Mouse (Mus musculus) kidney, adult 2 months (tissue): Measurements from ENCODE around the gene Dstyk. TPM values are rescaled to one million over a fixed set of nuclear protein-coding genes. Genes with fewer than 3 reads are reported as not detected.
A peak's percentile ranks its signal among the peaks of the same experiment; 100 is the strongest.

Experiments
- DNase-seq: peaks from one replicate; pipeline ENCODE4 v3.0.0; 2021
- H3K27ac ChIP-seq: fragments of 200-500 bp; 2 replicates; pipeline ENCODE4 v1.5.1; 2012; ENCODE audit warnings: low read depth, low read length, control low read depth, inconsistent platforms; ENCODE audit not compliant: insufficient read depth
- H3K27me3 ChIP-seq: fragments of 200-500 bp; replicated peaks from 2 replicates; pipeline ENCODE4 v1.6.1; 2012; ENCODE audit warnings: mild to moderate bottlenecking, moderate library complexity, low read length, inconsistent platforms; ENCODE audit not compliant: control insufficient read depth, insufficient read depth
- H3K36me3 ChIP-seq: fragments of 200-500 bp; 2 replicates; pipeline ENCODE4 v1.6.1; 2012; ENCODE audit warnings: mild to moderate bottlenecking, moderate library complexity, low read length, inconsistent platforms; ENCODE audit not compliant: control insufficient read depth, insufficient read depth
- H3K4me1 ChIP-seq: fragments of 200-500 bp; 2 replicates; pipeline ENCODE4 v1.6.1; 2011; ENCODE audit warnings: low read length; ENCODE audit not compliant: control insufficient read depth, insufficient read depth
- H3K4me3 ChIP-seq: fragments of 200-500 bp; 2 replicates; pipeline ENCODE4 v1.5.1; 2011; ENCODE audit warnings: mild to moderate bottlenecking, low read depth, low read length, control low read depth; ENCODE audit not compliant: insufficient read depth
- CTCF ChIP-seq: fragments of 200-500 bp; conservative IDR thresholded peaks from 2 replicates; pipeline ENCODE4 v1.5.1; 2011; ENCODE audit warnings: low read depth, mild to moderate bottlenecking, control low read depth, low read length, moderate library complexity, mixed read lengths; ENCODE audit not compliant: insufficient read depth, insufficient read length
- POLR2A ChIP-seq: fragments of 200-500 bp; IDR thresholded peaks from one replicate; pipeline ENCODE4 v1.6.1; 2011; ENCODE audit warnings: low read depth, low read length, control low read depth
- WGBS: fragments of 180-500 bp; shearing (Covaris S2); methylation state at CpG from one replicate; pipeline ENCODE4 v1.1.7; 2018; 5-methylcytosine and 5-hydroxymethylcytosine counted together
- polyA plus RNA-seq: library from polyadenylated mRNA; depleted of rRNA; stranded (reverse); fragments of >200 nt; gene quantifications from 2 replicates; pipeline ENCODE4 v1.2.3, GENCODE M21; 2012

The Dstyk gene
- polyA plus RNA-seq, 1 experiment = 13.0 TPM

DNA sequence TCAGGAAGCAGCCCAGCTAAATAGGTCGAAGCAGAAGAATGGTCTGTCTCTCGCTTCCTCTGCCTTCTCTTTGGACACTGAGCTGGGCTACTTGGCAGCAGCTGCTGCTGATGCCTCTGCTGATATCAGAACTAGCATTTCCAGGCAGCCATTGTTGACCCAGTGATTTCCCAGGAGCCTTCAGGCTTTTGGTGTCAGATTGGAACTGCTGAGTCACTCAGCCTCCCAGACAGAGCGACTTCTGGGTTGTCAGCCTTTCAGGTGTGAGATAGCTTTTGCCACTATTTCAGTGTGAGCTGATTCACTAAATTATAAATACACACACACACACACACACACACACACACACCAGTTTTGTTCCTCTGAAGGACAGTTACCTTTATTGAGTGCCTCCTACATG lies 6.7 kb upstream of the Dstyk start:
- no peak overlapping the region for H3K27ac ChIP-seq
- H3K27me3 ChIP-seq = no peaks in the 10 kb centered on the region
- no peaks in the 10 kb centered on the region for H3K36me3 ChIP-seq
- no peaks in the 10 kb centered on the region for H3K4me1 ChIP-seq
- DNase-seq = peak; percentile 18
- 81% methylated on average over 3 of the region's 3 CpGs for WGBS
- TF ChIP-seq CTCF (no peak), POLR2A (no peak)
- no peak overlapping the region for H3K4me3 ChIP-seq

DNA sequence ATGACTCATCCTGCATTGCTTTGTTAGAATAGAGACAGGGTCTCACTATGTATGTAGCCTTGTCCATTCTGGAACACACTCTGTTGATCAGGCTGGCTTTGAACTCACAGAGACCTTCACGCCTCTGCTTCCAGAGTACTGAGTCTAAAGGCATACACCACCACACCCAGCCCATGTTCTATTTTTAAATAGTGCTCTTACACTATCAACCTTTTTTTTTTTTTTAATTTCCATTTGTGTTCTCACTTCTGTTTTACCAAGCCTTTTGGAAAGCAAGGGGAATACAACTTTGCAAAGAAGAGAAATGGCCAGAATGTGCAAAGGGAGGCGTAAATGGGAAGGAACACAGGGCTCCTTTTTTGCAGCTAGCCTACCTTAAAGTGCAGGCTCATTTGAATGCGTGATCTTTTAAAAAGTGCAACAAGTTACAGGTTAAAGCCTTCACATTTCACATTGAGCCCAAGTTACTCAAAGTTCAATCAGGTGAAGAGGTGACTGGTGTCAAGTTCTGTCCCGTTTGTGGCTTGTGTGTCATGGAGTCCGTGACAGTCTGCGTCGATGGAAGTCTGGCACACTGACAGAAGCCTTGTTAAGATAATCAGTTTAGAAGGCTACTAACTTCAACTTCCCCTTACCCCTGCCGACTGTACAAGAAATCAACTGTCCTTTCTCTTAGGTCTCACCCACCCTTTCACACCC lies 962 bp upstream of the Dstyk start:
- TF ChIP-seq POLR2A (no peak), CTCF (no peak)
- Histone ChIP-seq H3K4me1 (peaks cover 10% of the 10 kb centered on the region; the same call in 1 of the 2 replicates), H3K36me3 (no peaks in the 10 kb centered on the region), H3K27me3 (no peaks in the 10 kb centered on the region), H3K27ac (peak overlapping the region; percentile 65; the same call in 1 of the 2 replicates), H3K4me3 (no peak overlapping the region)
- no peak for DNase-seq
- WGBS = 55% methylated on average over 8 of the region's 8 CpGs

DNA sequence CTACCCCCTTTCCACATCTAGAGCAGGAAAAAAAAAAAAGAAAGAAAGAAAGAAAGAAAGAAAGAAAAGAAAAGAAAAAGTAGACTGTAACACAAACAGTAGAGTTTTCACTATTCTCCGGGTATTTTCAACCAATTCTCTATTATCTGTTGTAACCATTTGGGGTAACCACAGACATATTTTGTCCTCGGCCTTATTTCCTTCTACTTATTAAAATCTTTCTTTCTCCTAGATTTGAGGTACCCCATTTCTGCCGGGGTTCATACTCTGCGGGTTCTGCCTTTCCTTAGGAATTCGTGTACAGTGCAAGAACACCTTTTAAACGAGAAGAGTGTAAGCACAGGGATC lies 438 bp upstream of the Dstyk start:
- H3K27ac ChIP-seq = peak overlapping the region; percentile 65
- peaks cover 12% of the 10 kb centered on the region; the same call in 1 of the 2 replicates for H3K4me1 ChIP-seq
- no peaks in the 10 kb centered on the region for H3K36me3 ChIP-seq
- no peaks in the 10 kb centered on the region for H3K27me3 ChIP-seq
- no peak for DNase-seq
- 9% methylated on average over 6 of the region's 6 CpGs for WGBS
- TF ChIP-seq POLR2A (no peak), CTCF (no peak)
- peak overlapping the region; percentile 80 for H3K4me3 ChIP-seq

DNA sequence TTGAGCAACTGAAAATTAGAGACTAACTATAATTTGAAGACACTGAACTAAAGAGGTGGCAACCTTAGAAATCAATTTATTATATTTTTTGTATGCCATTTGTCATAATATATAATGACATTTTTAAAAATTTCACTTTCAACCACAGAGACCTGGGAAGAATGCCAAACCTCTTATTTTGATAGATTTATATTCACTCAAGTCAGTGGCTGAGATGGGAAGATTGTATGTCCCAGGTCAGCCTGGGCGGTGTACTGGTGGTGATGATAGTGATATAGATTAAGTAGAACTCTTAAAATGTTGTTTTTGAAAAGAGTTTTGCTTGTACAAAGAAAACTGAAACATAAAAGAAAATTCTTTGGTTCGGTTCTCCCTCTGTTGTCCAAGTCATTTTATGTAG lies 2.9 kb downstream of the Dstyk start:
- WGBS = 36% methylated on average over 2 of the region's 2 CpGs
- H3K27me3 ChIP-seq = no peaks in the 10 kb centered on the region
- no peak for TF ChIP-seq POLR2A
- TF ChIP-seq CTCF = no peak

DNA sequence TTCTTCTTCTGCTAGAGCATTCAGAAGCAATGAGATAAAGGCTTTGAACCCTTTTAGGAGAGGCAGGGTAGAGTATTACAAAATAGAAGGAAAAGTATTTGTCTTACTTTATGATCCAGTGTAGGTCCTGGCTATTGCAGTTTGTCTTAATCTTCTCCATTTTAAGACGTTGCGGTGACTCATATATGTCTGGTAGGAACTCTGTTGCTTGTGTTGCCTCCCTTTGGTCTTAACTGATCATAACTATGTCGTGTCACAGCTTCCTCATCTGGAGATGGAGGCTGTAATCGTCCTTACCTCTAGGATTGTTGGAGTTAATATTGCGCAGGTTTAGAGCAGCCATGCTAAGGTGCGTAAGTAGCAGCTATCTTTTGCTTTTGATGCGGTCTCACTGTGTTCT lies 3.3 kb downstream of the Dstyk start:
- no peaks in the 10 kb centered on the region; the same call in 1 of the 2 replicates for H3K36me3 ChIP-seq
- 77% methylated on average over 7 of the region's 7 CpGs for WGBS
- DNase-seq = no peak
- no peak overlapping the region for H3K4me3 ChIP-seq
- TF ChIP-seq POLR2A (no peak), CTCF (no peak)
- H3K4me1 ChIP-seq = peaks cover 15% of the 10 kb centered on the region; the same call in 1 of the 2 replicates
- no peak overlapping the region for H3K27ac ChIP-seq
- no peaks in the 10 kb centered on the region for H3K27me3 ChIP-seq

More for the DNA sequence above, 2.9 kb downstream of the Dstyk start:
- Histone ChIP-seq H3K4me3 (no peak overlapping the region), H3K4me1 (peaks cover 15% of the 10 kb centered on the region; the same call in 1 of the 2 replicates), H3K27ac (no peak overlapping the region), H3K36me3 (no peaks in the 10 kb centered on the region; the same call in 1 of the 2 replicates)
- no peak for DNase-seq

DNA sequence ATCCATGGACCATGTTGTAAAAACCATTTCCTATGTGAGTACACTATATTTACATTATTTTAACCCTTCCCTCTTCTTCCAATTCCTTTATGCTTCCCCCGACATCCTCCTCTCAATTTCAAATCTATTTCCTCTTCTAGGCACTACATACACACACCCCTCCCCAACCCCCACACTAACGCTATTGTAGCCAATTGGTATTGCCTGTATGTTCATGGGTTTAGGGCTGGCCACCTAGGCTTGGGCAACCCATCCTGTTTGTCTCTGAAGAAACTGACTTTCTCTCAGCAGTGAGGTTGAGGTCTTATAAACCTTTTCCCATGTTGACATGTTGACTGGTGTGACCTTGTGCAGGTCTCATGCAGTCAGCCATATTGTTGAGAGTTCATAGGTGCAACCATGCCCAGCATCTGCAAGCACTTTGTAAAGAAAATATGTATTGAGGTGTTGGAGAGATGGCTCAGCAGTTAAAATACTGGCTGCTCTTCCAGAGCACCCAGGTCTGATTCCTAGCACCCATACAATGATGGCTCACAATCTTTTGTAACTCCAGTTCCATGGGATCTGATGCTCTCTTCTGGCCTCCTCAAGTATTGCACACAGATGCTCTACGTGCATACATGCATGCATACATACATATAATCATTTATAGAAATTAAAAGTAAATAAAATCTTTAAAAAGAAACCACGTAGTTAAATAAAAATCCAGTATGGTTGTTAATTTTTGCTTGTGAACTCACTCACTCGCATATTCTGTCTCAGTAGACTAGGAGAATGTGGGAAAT lies 5.7 kb downstream of the Dstyk start:
- no peak for DNase-seq
- WGBS = 92% methylated on average over 5 of the region's 5 CpGs
- Histone ChIP-seq H3K27ac (no peak overlapping the region), H3K4me1 (peaks cover 17% of the 10 kb centered on the region; the same call in 1 of the 2 replicates), H3K36me3 (no peaks in the 10 kb centered on the region; the same call in 1 of the 2 replicates), H3K4me3 (no peak overlapping the region), H3K27me3 (no peaks in the 10 kb centered on the region)
- no peak for TF ChIP-seq POLR2A
- TF ChIP-seq CTCF = no peak

DNA sequence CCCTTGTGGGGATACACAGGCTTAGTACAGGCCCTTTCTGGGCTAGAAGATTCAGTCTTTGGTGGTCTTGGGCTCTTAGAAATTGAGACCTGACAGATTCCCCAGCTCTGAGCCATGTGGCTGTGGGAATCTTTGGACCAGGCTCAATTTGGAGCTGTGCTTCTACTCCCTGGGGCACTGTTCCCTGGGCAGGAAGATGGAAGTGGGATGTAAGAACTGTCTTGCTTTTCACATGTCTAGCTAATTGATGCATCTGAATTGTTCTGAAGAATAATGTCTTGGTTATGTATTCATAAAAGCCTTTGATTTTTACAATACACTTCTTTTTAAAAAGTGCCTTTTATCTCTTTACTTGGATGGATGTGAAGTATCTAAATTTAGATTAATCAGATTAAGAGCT lies 8.2 kb downstream of the Dstyk start:
- TF ChIP-seq CTCF (no peak), POLR2A (no peak)
- Histone ChIP-seq H3K27me3 (no peaks in the 10 kb centered on the region), H3K4me3 (no peak overlapping the region), H3K36me3 (no peaks in the 10 kb centered on the region; the same call in 1 of the 2 replicates), H3K27ac (no peak overlapping the region), H3K4me1 (peaks cover 18% of the 10 kb centered on the region)
- no peak for DNase-seq
